Mouse (Mus musculus) bone marrow, adult 2 months (tissue): ENCODE measurements at regions not wholly inside any gene's neighbourhood (a gene's known extent, or its start where the extent isn't known, plus 50 kb on each side); places are given as distances from the start of the nearest gene placed in this dataset.

Source experiments
- CTCF ChIP-seq: fragments of 200-500 bp; IDR thresholded peaks from 2 replicates; pipeline ENCODE4 v1.5.1; 2011; ENCODE audit warnings: low read length, control low read depth; ENCODE audit not compliant: control insufficient read depth, insufficient read depth
- POLR2A ChIP-seq: fragments of 200-500 bp; IDR thresholded peaks from 2 replicates; pipeline ENCODE4 v1.6.1; 2011; ENCODE audit warnings: low read depth, mild to moderate bottlenecking, control low read depth, low read length, borderline replicate concordance; ENCODE audit not compliant: control insufficient read depth

- TF ChIP-seq POLR2A (no peak), CTCF (no peak)
Observed at GRCm38 (mm10) chr13:47636511-47637103, 514.2 kb downstream of the Rnf144b start.
